Mouse (Mus musculus) midbrain, embryonic 15.5 days (tissue): ENCODE measurements around the gene Olfr1441. TPM values are rescaled to one million over a fixed set of nuclear protein-coding genes. Genes with fewer than 3 reads are reported as not detected.

Experiments
- ATAC-seq: fragments of 200-750 bp; cut with Nextera tagmentation; replicated peaks from 2 replicates; pipeline ENCODE4 v1.8.0; 2017; ENCODE audit warnings: moderate TSS enrichment
- H3K27ac ChIP-seq: fragments of 300-500 bp; sonication (generic); 2 replicates; pipeline ENCODE4 v1.5.1; 2015; ENCODE audit warnings: mild to moderate bottlenecking, inconsistent platforms
- H3K27me3 ChIP-seq: fragments of 300-500 bp; sonication (generic); replicated peaks from 2 replicates; pipeline ENCODE4 v1.6.1; 2015; ENCODE audit warnings: inconsistent platforms
- H3K36me3 ChIP-seq: fragments of 300-500 bp; sonication (generic); replicated peaks from 2 replicates; pipeline ENCODE4 v1.6.1; 2015; ENCODE audit warnings: inconsistent platforms
- H3K4me1 ChIP-seq: fragments of 300-500 bp; sonication (generic); 2 replicates; pipeline ENCODE4 v1.6.1; 2015; ENCODE audit warnings: inconsistent platforms
- H3K4me2 ChIP-seq: fragments of 300-500 bp; sonication (generic); 2 replicates; pipeline ENCODE4 v1.6.1; 2015; ENCODE audit warnings: inconsistent platforms, mild to moderate bottlenecking, moderate library complexity
- H3K4me3 ChIP-seq: fragments of 300-500 bp; sonication (generic); 2 replicates; pipeline ENCODE4 v1.5.1; 2015; ENCODE audit warnings: mild to moderate bottlenecking, inconsistent platforms
- H3K9ac ChIP-seq: fragments of 300-500 bp; sonication (generic); 2 replicates; pipeline ENCODE4 v1.6.1; 2015; ENCODE audit warnings: mild to moderate bottlenecking, inconsistent platforms
- H3K9me3 ChIP-seq: fragments of 300-500 bp; sonication (generic); 2 replicates; pipeline ENCODE4 v1.6.1; 2016; ENCODE audit warnings: inconsistent platforms
- whole genome bisulfite sequencing: fragments of 180-500 bp; shearing (Covaris S2); methylation state at CpG from one replicate; pipeline ENCODE4 v1.1.7; 2015; ENCODE audit warnings: mixed read lengths; 5-methylcytosine and 5-hydroxymethylcytosine counted together
- polyA plus RNA-seq: library from polyadenylated mRNA; unstranded; fragments of >200 nt; fragmentation: Nextera tagmentation; extraction: Ambion mirVana; gene quantifications from 2 replicates; pipeline ENCODE4 v1.2.1, GENCODE M21; 2015

Gene Olfr1441
- polyA plus RNA-seq, 1 experiment from 2014 or later, result not detected

DNA sequence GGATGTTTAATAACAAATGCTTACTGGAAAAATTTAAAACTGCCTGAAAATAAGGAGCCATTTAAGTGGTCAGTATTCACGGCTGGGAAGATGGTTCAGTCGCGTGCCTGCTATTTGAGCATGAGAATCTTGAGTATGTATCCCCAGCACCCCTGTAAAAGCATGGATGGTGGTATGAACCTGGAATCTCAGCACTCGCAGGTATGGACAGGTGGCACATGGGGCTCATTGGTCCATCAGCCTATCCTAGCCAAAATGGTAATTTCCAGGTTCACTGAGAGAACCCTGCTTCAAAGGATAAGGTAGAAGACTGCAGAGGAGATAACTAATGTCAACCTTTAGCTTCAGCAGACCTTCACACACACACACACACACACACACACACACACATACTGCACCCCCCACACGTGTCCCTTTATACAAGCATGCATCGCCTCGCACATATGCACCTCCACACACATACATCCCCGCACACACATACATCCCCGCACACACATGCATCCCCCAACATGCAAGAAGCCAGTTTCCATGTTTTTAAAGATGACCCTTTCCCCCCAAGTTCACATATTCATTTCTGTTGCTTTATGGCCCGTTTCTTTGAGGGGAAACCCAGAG is 48.4 kb downstream of the Olfr1441 start:
- Histone ChIP-seq H3K36me3 (peaks cover 19% of the 10 kb centered on the region), H3K9ac (no peak overlapping the region), H3K27me3 (no peaks in the 10 kb centered on the region), H3K4me2 (no peak overlapping the region), H3K4me1 (no peaks in the 10 kb centered on the region), H3K9me3 (no peaks in the 10 kb centered on the region), H3K4me3 (no peak overlapping the region), H3K27ac (no peak overlapping the region)
- ATAC-seq, result no peak; the same call in 1 of the 2 replicates
- WGBS, result 94% methylated on average over 10 of the region's 10 CpGs

DNA sequence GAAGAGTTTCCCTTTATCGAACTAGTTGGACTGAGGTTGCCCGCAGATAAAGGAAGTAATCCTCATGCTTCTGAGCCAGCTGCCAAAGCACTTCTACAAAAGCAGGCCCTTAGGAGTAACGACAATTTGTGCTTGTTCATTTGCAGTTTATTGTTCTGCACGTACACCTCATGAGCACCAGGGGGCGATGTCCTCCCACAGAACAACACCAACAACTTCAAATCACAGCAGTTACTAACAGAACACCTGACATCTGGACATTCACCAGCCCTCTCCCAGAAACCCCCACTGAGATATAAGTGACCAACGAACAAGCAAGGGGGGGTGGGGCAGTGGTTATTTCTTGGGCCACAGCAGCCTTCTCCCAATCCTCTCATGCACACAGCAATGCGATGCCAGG is 49.0 kb downstream of the Olfr1441 start:
- H3K27me3 ChIP-seq, result no peaks in the 10 kb centered on the region
- ATAC-seq, result peak; percentile 51; the same call in 1 of the 2 replicates
- WGBS, result 27% methylated on average over 7 of the region's 7 CpGs
- no peak overlapping the region for H3K4me2 ChIP-seq
- no peaks in the 10 kb centered on the region for H3K9me3 ChIP-seq
- H3K36me3 ChIP-seq, result peaks cover 19% of the 10 kb centered on the region
- H3K4me3 ChIP-seq, result no peak overlapping the region
- no peak overlapping the region for H3K9ac ChIP-seq
- no peaks in the 10 kb centered on the region for H3K4me1 ChIP-seq
- no peak overlapping the region for H3K27ac ChIP-seq

GRCm38 (mm10) chr19:12467436-12467835 is 50.2 kb downstream of the Olfr1441 start:
- H3K4me3 ChIP-seq, result no peak overlapping the region
- ATAC-seq, result no peak
- H3K27ac ChIP-seq, result no peak overlapping the region
- no peak overlapping the region for H3K9ac ChIP-seq
- peaks cover 23% of the 10 kb centered on the region for H3K36me3 ChIP-seq
- WGBS, result 83% methylated on average over 5 of the region's 5 CpGs
- no peaks in the 10 kb centered on the region for H3K4me1 ChIP-seq
- no peaks in the 10 kb centered on the region for H3K9me3 ChIP-seq
- H3K27me3 ChIP-seq, result no peaks in the 10 kb centered on the region
- no peak overlapping the region for H3K4me2 ChIP-seq

- no peak overlapping the region for H3K4me2 ChIP-seq
- H3K4me1 ChIP-seq, result peaks cover 10% of the 10 kb centered on the region; the same call in 1 of the 2 replicates
- no peak overlapping the region for H3K9ac ChIP-seq
- H3K4me3 ChIP-seq, result no peak overlapping the region
- no peak overlapping the region for H3K27ac ChIP-seq
- 59% methylated on average over 3 of the region's 3 CpGs for WGBS
- H3K9me3 ChIP-seq, result no peaks in the 10 kb centered on the region
- no peak for ATAC-seq
- no peaks in the 10 kb centered on the region for H3K27me3 ChIP-seq
- H3K36me3 ChIP-seq, result peaks cover 32% of the 10 kb centered on the region
Observed at GRCm38 (mm10) chr19:12471866-12472265, 54.6 kb downstream of the Olfr1441 start.

- Histone ChIP-seq H3K4me1 (peaks cover 10% of the 10 kb centered on the region; the same call in 1 of the 2 replicates), H3K4me3 (no peak overlapping the region), H3K27ac (no peak overlapping the region), H3K9ac (no peak overlapping the region), H3K4me2 (no peak overlapping the region), H3K27me3 (no peaks in the 10 kb centered on the region), H3K9me3 (no peaks in the 10 kb centered on the region), H3K36me3 (peaks cover 35% of the 10 kb centered on the region)
- 84% methylated on average over 5 of the region's 5 CpGs for WGBS
- ATAC-seq, result no peak
Observed at GRCm38 (mm10) chr19:12472381-12472976, 55.2 kb downstream of the Olfr1441 start.

Other genes starting within 250 kb of the Olfr1441 start
- not detected in 2 replicates for gene Olfr1555-ps1, start 247.3 kb upstream of the Olfr1441 start, polyA plus RNA-seq
- gene Olfr1431, start 216.8 kb upstream of the Olfr1441 start, polyA plus RNA-seq, result not detected in 2 replicates
- not detected in 2 replicates for gene Olfr1432, start 184.8 kb upstream of the Olfr1441 start, polyA plus RNA-seq
- gene Olfr262, start 175.8 kb upstream of the Olfr1441 start, polyA plus RNA-seq, result not detected in 2 replicates
- gene Olfr235, start 156.4 kb upstream of the Olfr1441 start, polyA plus RNA-seq, result not detected in 2 replicates
- not detected in 2 replicates for gene Olfr1434, start 137.6 kb upstream of the Olfr1441 start, polyA plus RNA-seq
- gene Olfr1436, start 118.3 kb upstream of the Olfr1441 start, polyA plus RNA-seq, result not detected in 2 replicates
- not detected in 2 replicates for gene Olfr1437, start 92.3 kb upstream of the Olfr1441 start, polyA plus RNA-seq
- gene Olfr1438-ps1, start 81.5 kb upstream of the Olfr1441 start, polyA plus RNA-seq, result not detected in 2 replicates
- not detected in 2 replicates for gene Olfr1440, start 30.2 kb upstream of the Olfr1441 start, polyA plus RNA-seq
- gene Pfpl, start 10.5 kb downstream of the Olfr1441 start, polyA plus RNA-seq, result not detected in 2 replicates
- gene Mpeg1, start 43.3 kb downstream of the Olfr1441 start, polyA plus RNA-seq, result 0.62 and 0.73 TPM in 2 replicates
- 43.3 and 43.4 TPM in 2 replicates for gene Dtx4, start 84.0 kb downstream of the Olfr1441 start, polyA plus RNA-seq
- gene Fam111a, start 128.3 kb downstream of the Olfr1441 start, polyA plus RNA-seq, result 5.0 and 6.0 TPM in 2 replicates
- gene Gm4952, start 182.5 kb downstream of the Olfr1441 start, polyA plus RNA-seq, result 0.14 TPM in 1 of 2 replicates, not detected in the other
- gene Glyat, start 215.9 kb downstream of the Olfr1441 start, polyA plus RNA-seq, result not detected in 2 replicates